In genomic region chr6:30638674-30639268, GRCm38 (mm10) we compare ENCODE assay signal across 16 mouse cellular contexts. TPM values are rescaled to one million over a fixed set of nuclear protein-coding genes. Genes with fewer than 3 reads are reported as not detected.
DNase-seq lines count a peak whose midpoint lies in the region; ATAC-seq and TF ChIP-seq lines count a peak whose summit lies in the region.
"Had no signal": no experiment of that assay in that cellular context is flagged by ENCODE, and none has a peak within 500 bp of the region (broad histone marks: within the 10 kb centered on the region; RNA-seq: fewer than 3 reads in every experiment).

Gene Cpa1, plus strand, starts transcription at chr6:30639218.

- H3K9ac ChIP-seq in kidney, embryonic 15.5 days: no peak within 1 kb of the TSS
- H3K9ac ChIP-seq in liver, embryonic 14.5 days (replicated peaks): no peak within 1 kb of the TSS
- H3K9ac ChIP-seq: neural tube, embryonic 15.5 days had no signal

- H3K4me3 ChIP-seq in kidney, embryonic 15.5 days (replicated peaks): no peak within 1 kb of the TSS
- H3K4me3 ChIP-seq in liver, embryonic 14.5 days (ENCODE audit: insufficient read depth in 1 of 2, low read depth in 2 of 2, low read length in 2 of 2): no peak within 1 kb of the TSS
- H3K4me3 ChIP-seq: left cerebral cortex, adult 2 months; neural tube, embryonic 15.5 days had no signal

- no peaks in the 10 kb centered on the region for H3K27me3 ChIP-seq in kidney, embryonic 15.5 days
- no peaks in the 10 kb centered on the region; the same call in 1 of the 2 replicates for H3K27me3 ChIP-seq in liver, embryonic 14.5 days (ENCODE audit: control insufficient read depth, insufficient read depth, low read length)
- H3K27me3 ChIP-seq: neural tube, embryonic 15.5 days had no signal

- TF ChIP-seq CTCF in liver, embryonic 14.5 days (IDR thresholded peaks at IDR 0.05; ENCODE audit: low read depth): no peak

- H3K4me1 ChIP-seq in kidney, embryonic 15.5 days: peaks cover 46% of the 10 kb centered on the region
- peaks cover 0 to 23% of the 10 kb centered on the region in 2 experiments; a peak in 2 of 4 replicates for H3K4me1 ChIP-seq in liver, embryonic 14.5 days (replicated peaks; ENCODE audit: control insufficient read depth in 2 of 2, insufficient read depth in 2 of 2, low read length in 1 of 2)

- H3K36me3 ChIP-seq in kidney, embryonic 15.5 days: no peaks in the 10 kb centered on the region
- no peaks in the 10 kb centered on the region for H3K36me3 ChIP-seq in liver, embryonic 14.5 days (replicated peaks; ENCODE audit: control insufficient read depth, insufficient read depth, low read depth)
- H3K36me3 ChIP-seq: neural tube, embryonic 15.5 days had no signal

- H3K4me2 ChIP-seq in kidney, embryonic 15.5 days: no peak within 1 kb of the TSS
- H3K4me2 ChIP-seq in liver, embryonic 14.5 days (ENCODE audit: low read depth): no peak within 1 kb of the TSS
- H3K4me2 ChIP-seq: neural tube, embryonic 15.5 days had no signal

- no peak for DNase-seq in kidney, postnatal 4 days
- peak; percentile 11 for DNase-seq in MEL-GATA-1-ER (ENCODE audit: extremely low read depth, low read depth)
- DNase-seq in c-Kit-positive CD71-positive TER-119-positive erythroid progenitor cells, embryonic 14.5 days (ENCODE audit: low spot score): peak; percentile 27
- peak in 2 of 3 experiments; percentile 6 to 9 for DNase-seq in liver, embryonic 14.5 days (ENCODE audit: low read depth in 3 of 3, low spot score in 3 of 3)
- DNase-seq in adrenal gland, adult 2 months: no peak
- DNase-seq in urinary bladder, adult 2 months (ENCODE audit: low spot score): no peak
- DNase-seq: cerebellum, adult 18-20 months; heart, postnatal 36 days; kidney, adult 18-20 months; lung, adult 2 months; thymus, postnatal 25 days had no signal

- no peaks in the 10 kb centered on the region for H3K9me3 ChIP-seq in kidney, embryonic 15.5 days (replicated peaks)
- no peaks in the 10 kb centered on the region for H3K9me3 ChIP-seq in liver, embryonic 14.5 days (ENCODE audit: control insufficient read depth, low read length)
- H3K9me3 ChIP-seq: neural tube, embryonic 15.5 days had no signal

- no peak for ATAC-seq in kidney, embryonic 15.5 days (replicated peaks; ENCODE audit: low FRiP score)
- ATAC-seq in liver, embryonic 14.5 days (ENCODE audit: insufficient read depth): peak; percentile 50; the same call in 1 of the 2 replicates

- WGBS in kidney, embryonic 15.5 days: 72% methylated on average over 5 of the region's 5 CpGs
- 36% methylated on average over 5 of the region's 5 CpGs for WGBS in liver, embryonic 14.5 days (ENCODE audit: insufficient replicate concordance)

- peak within 1 kb of the TSS; percentile 14; the same call in 1 of the 2 replicates for H3K27ac ChIP-seq in kidney, embryonic 15.5 days
- no peak within 1 kb of the TSS for H3K27ac ChIP-seq in liver, embryonic 14.5 days
- H3K27ac ChIP-seq: left cerebral cortex, adult 2 months; neural tube, embryonic 15.5 days had no signal

- TF ChIP-seq EP300 in liver, embryonic 14.5 days (IDR thresholded peaks at IDR 0.05; ENCODE audit: low read depth): no peak

RNA-seq across cellular contexts. Expression of gene Cpa1, which starts in this region (rescaled TPM):
- polyA plus RNA-seq in kidney, embryonic 15.5 days (2015; fragmentation: Nextera tagmentation; extraction: Ambion mirVana): 1.8 and 3.0 TPM in 2 replicates
- 1.4 and 2.1 TPM in 2 replicates for polyA plus RNA-seq in liver, embryonic 14.5 days (2012; rRNA removed)
- 0.11 and 1.5 TPM in 2 replicates for polyA plus RNA-seq in liver, embryonic 14.5 days (2014; fragmentation: Nextera tagmentation; extraction: Ambion mirVana)
- total RNA-seq in adrenal gland, adult 2 months (2021): not detected
- polyA plus RNA-seq in adrenal gland, adult 2 months (2012; rRNA removed): not detected in 2 replicates
- polyA plus RNA-seq in urinary bladder, adult 2 months (2012; rRNA removed): 0.15 and 0.47 TPM in 2 replicates
- total RNA-seq: layer of hippocampus, adult 18-20 months; left cerebral cortex, adult 2 months; monocyte, adult 5-6 weeks had no signal

Comparison
In these comparisons a context has a peak if more than half of its experiments do, and no peak if none do; other contexts are left out.
1. DNase-seq: peak in MEL-GATA-1-ER (single experiment), c-Kit-positive CD71-positive TER-119-positive erythroid progenitor cells, embryonic 14.5 days (single experiment) and liver, embryonic 14.5 days (2 of 3); none in kidney, postnatal 4 days (0 of 2), adrenal gland, adult 2 months (single experiment) and urinary bladder, adult 2 months (single experiment).